Mouse (Mus musculus) midbrain, embryonic 13.5 days (tissue): ENCODE measurements around the gene Zcchc17. TPM values are rescaled to one million over a fixed set of nuclear protein-coding genes. Genes with fewer than 3 reads are reported as not detected.

Experiments
- ATAC-seq: fragments of 200-750 bp; cut with Nextera tagmentation; 2 replicates; pipeline ENCODE4 v1.8.0; 2017; ENCODE audit warnings: mild to moderate bottlenecking, moderate TSS enrichment, moderate library complexity
- H3K27ac ChIP-seq: fragments of 300-500 bp; sonication (generic); 2 replicates; pipeline ENCODE4 v1.5.1; 2015; ENCODE audit warnings: inconsistent platforms, mild to moderate bottlenecking, moderate library complexity
- H3K27me3 ChIP-seq: fragments of 300-500 bp; sonication (generic); 2 replicates; pipeline ENCODE4 v1.6.1; 2015; ENCODE audit warnings: mild to moderate bottlenecking, inconsistent platforms
- H3K36me3 ChIP-seq: fragments of 300-500 bp; sonication (generic); 2 replicates; pipeline ENCODE4 v1.6.1; 2015; ENCODE audit warnings: mild to moderate bottlenecking, inconsistent platforms
- H3K4me1 ChIP-seq: fragments of 300-500 bp; sonication (generic); replicated peaks from 2 replicates; pipeline ENCODE4 v1.6.1; 2015; ENCODE audit warnings: inconsistent platforms
- H3K4me2 ChIP-seq: fragments of 300-500 bp; sonication (generic); replicated peaks from 2 replicates; pipeline ENCODE4 v1.6.1; 2015; ENCODE audit warnings: moderate library complexity, mild to moderate bottlenecking, inconsistent platforms
- H3K4me3 ChIP-seq: fragments of 300-500 bp; sonication (generic); replicated peaks from 2 replicates; pipeline ENCODE4 v1.5.1; 2015; ENCODE audit warnings: mild to moderate bottlenecking, inconsistent platforms
- H3K9ac ChIP-seq: fragments of 300-500 bp; sonication (generic); replicated peaks from 2 replicates; pipeline ENCODE4 v1.6.1; 2015; ENCODE audit warnings: mild to moderate bottlenecking, inconsistent platforms
- H3K9me3 ChIP-seq: fragments of 300-500 bp; sonication (generic); 2 replicates; pipeline ENCODE4 v1.6.1; 2016; ENCODE audit warnings: mild to moderate bottlenecking, inconsistent platforms
- WGBS: fragments of 180-500 bp; shearing (Covaris S2); methylation state at CpG from one replicate; pipeline ENCODE4 v1.1.7; 2015; 5-methylcytosine and 5-hydroxymethylcytosine counted together
- polyA plus RNA-seq: library from polyadenylated mRNA; unstranded; fragments of >200 nt; fragmentation: Nextera tagmentation; extraction: Ambion mirVana; gene quantifications from 2 replicates; pipeline ENCODE4 v1.2.1, GENCODE M21; 2015

Zcchc17 gene
- polyA plus RNA-seq, 1 experiment from 2014 or later, result 84.6 TPM

GRCm38 (mm10) chr4:130275823-130276105 lies 84.0 kb downstream of the Zcchc17 start:
- peaks cover 5% of the 10 kb centered on the region; the same call in 1 of the 2 replicates for H3K36me3 ChIP-seq
- peak overlapping the region; percentile 74 for H3K4me2 ChIP-seq
- H3K4me1 ChIP-seq, result peaks cover 36% of the 10 kb centered on the region
- no peaks in the 10 kb centered on the region for H3K27me3 ChIP-seq
- 39% methylated on average over 5 of the region's 5 CpGs for WGBS
- peak overlapping the region; percentile 99 for H3K9ac ChIP-seq
- no peaks in the 10 kb centered on the region for H3K9me3 ChIP-seq
- peak overlapping the region; percentile 75 for H3K4me3 ChIP-seq
- peak overlapping the region; percentile 98 for H3K27ac ChIP-seq
- ATAC-seq, result no peak

- peak overlapping the region; percentile 75 for H3K4me3 ChIP-seq
- H3K4me1 ChIP-seq, result peaks cover 36% of the 10 kb centered on the region
- H3K27me3 ChIP-seq, result no peaks in the 10 kb centered on the region
- peak overlapping the region; percentile 98 for H3K27ac ChIP-seq
- H3K36me3 ChIP-seq, result peaks cover 5% of the 10 kb centered on the region; the same call in 1 of the 2 replicates
- peak; percentile 34 for ATAC-seq
- H3K4me2 ChIP-seq, result peak overlapping the region; percentile 74
- H3K9me3 ChIP-seq, result no peaks in the 10 kb centered on the region
- H3K9ac ChIP-seq, result peak overlapping the region; percentile 99
- WGBS, result under 1% methylated on average over 57 of the region's 62 CpGs
These were observed 84.5 kb downstream of the Zcchc17 start for GRCm38 (mm10) chr4:130275016-130275822.

GRCm38 (mm10) chr4:130274346-130275015 lies 85.3 kb downstream of the Zcchc17 start:
- H3K9ac ChIP-seq, result peak overlapping the region; percentile 99
- no peaks in the 10 kb centered on the region for H3K27me3 ChIP-seq
- H3K4me1 ChIP-seq, result peaks cover 36% of the 10 kb centered on the region
- no peaks in the 10 kb centered on the region for H3K9me3 ChIP-seq
- peak; percentile 90 for ATAC-seq
- peak overlapping the region; percentile 74 for H3K4me2 ChIP-seq
- WGBS, result 0% methylated on average over 29 of the region's 29 CpGs
- H3K27ac ChIP-seq, result peak overlapping the region; percentile 98
- peak overlapping the region; percentile 75 for H3K4me3 ChIP-seq
- H3K36me3 ChIP-seq, result peaks cover 5% of the 10 kb centered on the region; the same call in 1 of the 2 replicates

DNA sequence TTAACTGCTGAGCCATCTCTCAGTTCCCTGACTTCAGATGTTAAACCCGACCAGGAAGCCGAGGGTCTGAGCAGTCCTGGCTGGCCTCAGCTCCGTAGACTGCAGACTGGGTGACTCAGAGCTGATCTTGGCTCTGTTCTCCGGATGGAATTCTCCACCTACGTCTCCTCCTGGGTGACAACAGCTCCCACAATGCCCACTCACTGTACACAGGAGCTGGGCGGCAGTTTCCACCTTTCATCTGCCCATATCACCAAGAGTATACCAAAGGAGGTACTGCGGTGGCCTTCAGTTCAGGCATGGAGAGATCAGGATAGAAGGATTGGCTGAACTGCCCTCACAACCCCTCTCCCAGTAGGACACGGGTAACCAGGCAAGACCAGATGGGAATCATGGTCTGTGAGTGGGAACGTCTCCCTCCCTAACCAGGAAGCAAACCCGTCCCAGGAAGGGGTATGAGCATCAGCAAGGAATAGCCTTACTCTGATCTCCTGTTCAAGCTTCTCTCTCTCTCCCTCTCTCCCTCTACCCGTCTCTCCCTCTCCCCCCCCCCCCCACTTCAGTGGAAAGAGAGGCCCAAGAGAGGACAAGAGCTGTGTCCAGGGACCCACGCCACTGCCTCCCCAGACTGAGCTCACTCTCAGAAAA lies 85.9 kb downstream of the Zcchc17 start:
- H3K9me3 ChIP-seq, result no peaks in the 10 kb centered on the region
- H3K27me3 ChIP-seq, result no peaks in the 10 kb centered on the region
- peaks cover 9% of the 10 kb centered on the region; the same call in 1 of the 2 replicates for H3K36me3 ChIP-seq
- peak overlapping the region; percentile 98 for H3K27ac ChIP-seq
- 5% methylated on average over 11 of the region's 12 CpGs for WGBS
- H3K4me2 ChIP-seq, result peak overlapping the region; percentile 74
- H3K9ac ChIP-seq, result peak overlapping the region; percentile 99
- ATAC-seq, result peak; percentile 40
- H3K4me1 ChIP-seq, result peaks cover 36% of the 10 kb centered on the region
- H3K4me3 ChIP-seq, result peak overlapping the region; percentile 75

DNA sequence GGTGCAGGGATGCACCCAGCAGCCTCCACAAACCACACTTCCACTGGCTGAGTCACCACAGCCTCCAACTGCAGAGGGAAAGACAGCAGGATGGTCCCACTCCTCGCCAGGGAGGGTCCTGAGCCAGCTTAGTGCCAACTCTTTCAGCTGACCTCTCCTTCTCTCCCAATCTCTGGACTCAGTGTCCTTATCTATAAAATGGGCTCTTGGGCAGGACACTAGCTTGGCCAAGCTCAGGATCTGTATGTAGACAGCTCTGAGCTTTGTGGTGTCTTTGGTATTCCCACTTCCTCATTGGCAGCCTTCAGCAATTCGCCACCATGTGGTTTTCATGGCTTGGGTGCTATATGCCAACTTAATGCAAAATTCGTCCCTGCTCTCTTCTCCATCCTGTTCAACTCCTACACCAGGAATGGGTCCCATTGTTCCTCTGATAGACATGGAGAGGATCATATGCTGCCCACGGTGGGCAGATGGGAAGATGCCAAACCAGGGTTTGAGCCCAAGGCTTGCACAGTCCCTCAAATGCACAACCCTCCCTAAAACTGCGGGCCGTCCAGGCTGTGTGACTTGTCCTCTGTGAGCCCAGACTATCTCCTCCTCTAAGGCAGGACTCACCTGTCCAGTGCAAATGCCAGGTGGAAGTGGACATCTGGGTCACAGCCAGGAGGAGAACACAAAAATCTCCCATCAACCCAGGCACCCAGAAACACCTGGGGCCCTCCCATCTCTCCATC lies 89.0 kb downstream of the Zcchc17 start:
- peaks cover 39% of the 10 kb centered on the region for H3K4me1 ChIP-seq
- H3K4me2 ChIP-seq, result no peak overlapping the region
- ATAC-seq, result no peak
- no peaks in the 10 kb centered on the region for H3K27me3 ChIP-seq
- WGBS, result 89% methylated on average over 6 of the region's 6 CpGs
- H3K9ac ChIP-seq, result no peak overlapping the region
- no peak overlapping the region for H3K4me3 ChIP-seq
- no peaks in the 10 kb centered on the region for H3K9me3 ChIP-seq
- H3K27ac ChIP-seq, result no peak overlapping the region
- H3K36me3 ChIP-seq, result peaks cover 10% of the 10 kb centered on the region; the same call in 1 of the 2 replicates

- Histone ChIP-seq H3K27me3 (no peaks in the 10 kb centered on the region), H3K4me2 (no peak overlapping the region), H3K9me3 (no peaks in the 10 kb centered on the region), H3K4me1 (peaks cover 34% of the 10 kb centered on the region), H3K4me3 (no peak overlapping the region), H3K27ac (no peak overlapping the region), H3K9ac (no peak overlapping the region), H3K36me3 (peaks cover 10% of the 10 kb centered on the region; the same call in 1 of the 2 replicates)
- ATAC-seq, result no peak
- WGBS, result 86% methylated on average over 8 of the region's 8 CpGs
These were observed 89.7 kb downstream of the Zcchc17 start for GRCm38 (mm10) chr4:130270089-130270488.

GRCm38 (mm10) chr4:130268736-130269135 lies 91.0 kb downstream of the Zcchc17 start:
- no peak overlapping the region for H3K27ac ChIP-seq
- H3K4me3 ChIP-seq, result no peak overlapping the region
- peaks cover 43% of the 10 kb centered on the region for H3K4me1 ChIP-seq
- H3K27me3 ChIP-seq, result no peaks in the 10 kb centered on the region
- H3K9me3 ChIP-seq, result no peaks in the 10 kb centered on the region
- no peak overlapping the region for H3K9ac ChIP-seq
- H3K4me2 ChIP-seq, result no peak overlapping the region
- 88% methylated on average over 10 of the region's 10 CpGs for WGBS
- no peak for ATAC-seq
- H3K36me3 ChIP-seq, result peaks cover 13% of the 10 kb centered on the region

- peaks cover 26% of the 10 kb centered on the region for H3K4me1 ChIP-seq
- ATAC-seq, result no peak
- H3K9ac ChIP-seq, result 0 out of 2 replicates have a peak overlapping the region, but pooled peaks have one; percentile 7
- H3K4me2 ChIP-seq, result no peak overlapping the region
- WGBS, result 77% methylated on average over 7 of the region's 7 CpGs
- H3K27me3 ChIP-seq, result no peaks in the 10 kb centered on the region
- no peaks in the 10 kb centered on the region for H3K9me3 ChIP-seq
- H3K36me3 ChIP-seq, result peaks cover 30% of the 10 kb centered on the region
- no peak overlapping the region for H3K4me3 ChIP-seq
- H3K27ac ChIP-seq, result no peak overlapping the region; the same call in 1 of the 2 replicates
These were observed 92.7 kb downstream of the Zcchc17 start for GRCm38 (mm10) chr4:130267069-130267468.

DNA sequence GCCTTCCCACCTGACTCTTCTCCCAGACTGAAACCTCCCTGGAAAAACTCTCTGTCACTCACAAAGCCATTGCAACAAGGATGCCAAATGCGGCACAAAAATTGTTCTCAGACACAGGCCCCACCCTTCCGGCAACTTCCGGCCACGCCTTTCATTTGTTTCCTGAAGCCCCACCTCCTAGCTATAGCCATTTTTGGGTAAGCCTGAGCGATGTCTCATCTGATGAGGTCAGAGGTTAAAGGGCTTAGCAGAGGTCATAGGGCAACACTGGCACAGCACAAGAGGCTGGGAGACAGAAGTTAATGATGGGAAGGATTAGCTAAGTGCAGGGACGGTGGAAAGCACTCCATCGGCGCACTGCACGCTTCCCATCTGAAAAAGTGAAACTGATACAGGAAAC lies 93.1 kb downstream of the Zcchc17 start:
- WGBS, result 51% methylated on average over 9 of the region's 9 CpGs
- peaks cover 35% of the 10 kb centered on the region for H3K36me3 ChIP-seq
- H3K27me3 ChIP-seq, result no peaks in the 10 kb centered on the region
- H3K4me3 ChIP-seq, result no peak overlapping the region
- no peak overlapping the region for H3K9ac ChIP-seq
- H3K9me3 ChIP-seq, result no peaks in the 10 kb centered on the region
- ATAC-seq, result no peak
- peaks cover 25% of the 10 kb centered on the region for H3K4me1 ChIP-seq
- no peak overlapping the region for H3K27ac ChIP-seq
- H3K4me2 ChIP-seq, result no peak overlapping the region
